Mouse (Mus musculus): Measurements from ENCODE around the gene Kng1. TPM values are rescaled to one million over a fixed set of nuclear protein-coding genes. Genes with fewer than 3 reads are reported as not detected.
A peak's percentile ranks its signal among the peaks of the same experiment; 100 is the strongest.
"Not testable (repeated sequence)": the region's sequence is repeated elsewhere in the genome, so short reads cannot be mapped to it uniquely, and the experiment has no call there.

Kng1 gene
- polyA plus RNA-seq, 1 experiment from 2014 or later: 0.54 TPM

- WGBS: 91% methylated on average over 5 of the region's 5 CpGs
- not testable (repeated sequence) for ATAC-seq (replicated peaks; ENCODE audit: insufficient number of reproducible peaks, insufficient read depth, low FRiP score, low read depth)
These were observed 37.9 kb downstream of the Kng1 start for GRCm38 (mm10) chr16:23095581-23095980.

DNA sequence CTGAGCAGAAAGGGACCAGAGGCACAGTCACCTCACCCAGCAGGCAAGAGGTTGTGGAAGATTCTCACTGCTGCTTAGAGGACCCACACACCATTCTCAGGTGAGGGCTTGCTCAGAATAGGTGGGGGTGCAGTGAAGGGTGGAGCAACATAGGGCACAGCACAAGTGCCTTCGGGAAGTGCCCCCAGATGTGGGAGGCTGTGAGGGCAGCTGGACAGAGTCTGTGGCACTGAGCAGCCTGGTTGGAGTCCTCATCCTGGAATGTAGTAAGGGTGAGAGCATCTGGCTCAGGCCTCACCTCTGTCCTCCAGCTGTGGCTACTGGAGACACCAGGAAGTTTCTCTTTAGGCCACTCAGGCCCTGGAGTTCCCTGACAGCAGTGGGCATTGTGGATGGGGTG lies 39.2 kb downstream of the Kng1 start:
- not testable (repeated sequence) for H3K36me3 ChIP-seq; H3K27me3 ChIP-seq; H3K9me3 ChIP-seq (replicated peaks); H3K27ac ChIP-seq; ATAC-seq (replicated peaks; ENCODE audit: insufficient number of reproducible peaks, insufficient read depth, low FRiP score, low read depth); H3K4me2 ChIP-seq; H3K9ac ChIP-seq; H3K4me3 ChIP-seq
- H3K4me1 ChIP-seq (replicated peaks): peaks cover 16% of the 10 kb centered on the region
- 75% methylated on average over 1 of the region's 1 CpGs for WGBS

More at GRCm38 (mm10) chr16:23095581-23095980, 37.9 kb downstream of the Kng1 start:
- H3K27me3 ChIP-seq; H3K9me3 ChIP-seq (replicated peaks); H3K4me2 ChIP-seq; H3K9ac ChIP-seq; H3K27ac ChIP-seq; H3K4me3 ChIP-seq; H3K36me3 ChIP-seq: not testable (repeated sequence)
- peaks cover 12% of the 10 kb centered on the region for H3K4me1 ChIP-seq (replicated peaks)

DNA sequence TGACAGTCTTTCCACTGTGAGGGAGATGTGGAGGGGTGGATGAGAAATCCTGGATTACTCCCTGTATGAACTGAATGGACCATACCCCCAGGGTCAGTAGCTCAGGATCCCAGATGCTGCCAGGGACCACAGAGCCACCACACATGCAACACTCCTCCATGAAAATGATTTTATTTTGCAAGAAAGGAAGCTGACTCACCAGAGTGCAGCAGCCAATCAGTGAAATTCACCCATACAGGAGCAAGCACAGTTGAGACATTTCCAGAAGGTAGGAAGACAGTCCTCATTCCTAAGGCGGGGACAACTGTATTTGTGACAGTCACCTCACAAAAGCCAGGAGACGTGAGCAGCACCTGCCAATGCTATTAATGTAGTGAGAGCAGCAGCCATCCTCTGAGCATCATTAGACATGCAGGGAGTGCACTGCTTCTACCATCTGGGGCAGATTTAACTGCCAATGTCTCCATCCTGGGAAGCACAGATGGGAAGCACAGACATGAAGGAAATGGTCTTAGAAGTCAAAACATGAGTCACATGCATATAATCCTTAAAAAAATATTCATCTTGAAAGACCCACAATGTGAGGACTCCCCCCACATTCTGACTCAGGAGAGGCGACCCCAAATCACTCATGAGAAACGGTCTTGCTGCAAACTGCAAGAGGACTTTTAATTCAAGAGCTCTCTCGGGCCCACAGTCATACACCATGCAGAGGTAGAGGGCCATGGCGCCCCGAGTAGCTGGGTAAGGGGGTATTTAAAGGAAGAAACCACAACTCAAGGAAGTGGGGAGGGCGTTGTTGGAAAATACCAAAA lies 39.8 kb downstream of the Kng1 start:
- not testable (repeated sequence) for H3K4me2 ChIP-seq; H3K36me3 ChIP-seq; H3K27me3 ChIP-seq; H3K27ac ChIP-seq; H3K9me3 ChIP-seq (replicated peaks); H3K9ac ChIP-seq; ATAC-seq (replicated peaks; ENCODE audit: insufficient number of reproducible peaks, insufficient read depth, low FRiP score, low read depth); H3K4me3 ChIP-seq
- whole genome bisulfite sequencing: 83% methylated on average over 8 of the region's 8 CpGs
- peaks cover 19% of the 10 kb centered on the region for H3K4me1 ChIP-seq (replicated peaks)

DNA sequence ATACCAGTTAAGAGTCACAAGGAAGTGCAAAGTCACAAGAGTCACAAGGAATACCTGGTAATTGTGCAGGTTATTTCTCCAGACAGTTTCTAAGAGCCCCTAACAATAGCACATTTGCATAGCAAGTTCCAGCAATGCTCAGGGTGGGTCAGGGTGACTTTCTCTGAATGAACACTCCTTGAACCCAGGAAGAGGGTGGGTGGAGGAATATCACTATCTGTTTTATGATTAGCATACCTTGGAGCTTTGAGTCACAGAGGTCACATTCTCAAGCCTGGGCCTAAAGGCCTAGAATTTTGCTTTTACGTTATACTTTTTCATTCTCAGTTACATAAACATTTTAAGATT lies 40.4 kb downstream of the Kng1 start:
- H3K4me3 ChIP-seq; H3K4me2 ChIP-seq; H3K27ac ChIP-seq; H3K9ac ChIP-seq; H3K9me3 ChIP-seq (replicated peaks); H3K36me3 ChIP-seq; H3K27me3 ChIP-seq; ATAC-seq (replicated peaks; ENCODE audit: insufficient number of reproducible peaks, insufficient read depth, low FRiP score, low read depth): not testable (repeated sequence)
- H3K4me1 ChIP-seq (replicated peaks): peaks cover 21% of the 10 kb centered on the region
- 96% methylated on average over 1 of the region's 1 CpGs for WGBS

DNA sequence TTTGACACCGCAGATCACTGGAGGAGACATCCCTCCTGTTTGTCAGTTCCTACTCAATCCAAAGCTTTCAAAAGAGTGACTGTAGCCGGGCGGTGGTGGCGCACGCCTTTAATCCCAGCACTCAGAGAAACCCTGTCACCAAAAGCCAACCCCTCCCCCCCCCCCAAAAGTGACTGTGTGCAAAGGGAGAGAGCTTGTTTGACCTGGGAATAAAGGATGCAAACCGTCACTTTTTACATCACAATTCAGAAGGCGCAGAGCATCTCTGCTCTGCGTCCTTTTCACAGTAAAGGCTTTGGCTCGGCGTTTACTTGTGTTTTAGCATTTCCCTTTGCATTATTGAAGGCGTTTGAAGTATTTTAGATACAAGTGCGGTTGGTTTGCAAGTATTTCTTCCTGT lies 42.0 kb downstream of the Kng1 start:
- Histone ChIP-seq H3K9ac (peak overlapping the region; percentile 39; the same call in 1 of the 2 replicates), H3K4me2 (peak overlapping the region; percentile 77), H3K27ac (0 out of 2 replicates have a peak overlapping the region, but pooled peaks have one; percentile 51), H3K9me3 (replicated peaks) (no peaks in the 10 kb centered on the region), H3K4me3 (peak overlapping the region; percentile 45), H3K4me1 (replicated peaks) (peaks cover 24% of the 10 kb centered on the region), H3K36me3 (no peaks in the 10 kb centered on the region), H3K27me3 (no peaks in the 10 kb centered on the region)
- no peak for ATAC-seq (replicated peaks; ENCODE audit: insufficient number of reproducible peaks, insufficient read depth, low FRiP score, low read depth)
- 17% methylated on average over 12 of the region's 12 CpGs for WGBS

- peak; percentile 70 for ATAC-seq (replicated peaks; ENCODE audit: insufficient number of reproducible peaks, insufficient read depth, low FRiP score, low read depth)
- Histone ChIP-seq H3K4me3 (peak overlapping the region; percentile 45), H3K9me3 (replicated peaks) (no peaks in the 10 kb centered on the region), H3K36me3 (no peaks in the 10 kb centered on the region), H3K9ac (peak overlapping the region; percentile 39; the same call in 1 of the 2 replicates), H3K27me3 (no peaks in the 10 kb centered on the region), H3K4me2 (peak overlapping the region; percentile 77), H3K4me1 (replicated peaks) (peaks cover 24% of the 10 kb centered on the region), H3K27ac (peak overlapping the region; percentile 51)
- 4% methylated on average over 9 of the region's 9 CpGs for WGBS
These were observed 42.5 kb downstream of the Kng1 start for GRCm38 (mm10) chr16:23100099-23100575.

DNA sequence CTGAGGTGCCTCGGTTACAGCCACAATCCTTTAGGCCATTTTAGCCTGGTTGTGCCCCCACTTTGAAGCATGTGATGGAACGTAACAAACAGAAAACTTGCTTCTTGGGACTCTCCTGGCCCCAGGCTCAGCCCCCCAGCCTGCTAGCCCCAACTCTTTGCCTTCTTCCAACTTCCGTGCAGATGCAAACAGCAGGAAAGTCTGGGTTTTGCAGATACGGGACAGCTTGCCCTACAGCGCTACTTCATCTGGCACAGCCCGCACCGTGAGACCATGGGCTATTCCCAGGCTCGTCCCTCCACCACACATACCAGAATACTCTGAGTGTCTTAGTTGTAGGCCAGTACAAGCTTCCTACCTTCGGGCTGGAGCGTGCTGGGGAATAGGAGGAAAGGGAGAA lies 42.9 kb downstream of the Kng1 start:
- H3K27me3 ChIP-seq: no peaks in the 10 kb centered on the region
- peak; percentile 51; the same call in 1 of the 2 replicates for ATAC-seq (replicated peaks; ENCODE audit: insufficient number of reproducible peaks, insufficient read depth, low FRiP score, low read depth)
- WGBS: 12% methylated on average over 10 of the region's 10 CpGs
- H3K9me3 ChIP-seq (replicated peaks): no peaks in the 10 kb centered on the region
- H3K4me1 ChIP-seq (replicated peaks): peaks cover 24% of the 10 kb centered on the region
- peak overlapping the region; percentile 45 for H3K4me3 ChIP-seq
- H3K36me3 ChIP-seq: no peaks in the 10 kb centered on the region
- peak overlapping the region; percentile 39; the same call in 1 of the 2 replicates for H3K9ac ChIP-seq
- H3K4me2 ChIP-seq: peak overlapping the region; percentile 77
- peak overlapping the region; percentile 51 for H3K27ac ChIP-seq

- no peaks in the 10 kb centered on the region for H3K9me3 ChIP-seq (replicated peaks)
- no peaks in the 10 kb centered on the region for H3K36me3 ChIP-seq
- 11% methylated on average over 15 of the region's 15 CpGs for WGBS
- peak overlapping the region; percentile 67 for H3K27ac ChIP-seq
- ATAC-seq (replicated peaks; ENCODE audit: insufficient number of reproducible peaks, insufficient read depth, low FRiP score, low read depth): no peak
- H3K4me1 ChIP-seq (replicated peaks): peaks cover 29% of the 10 kb centered on the region
- no peaks in the 10 kb centered on the region for H3K27me3 ChIP-seq
- peak overlapping the region; percentile 61 for H3K9ac ChIP-seq
- H3K4me2 ChIP-seq: peak overlapping the region; percentile 64
- peak overlapping the region; percentile 54 for H3K4me3 ChIP-seq
These were observed 44.8 kb downstream of the Kng1 start for GRCm38 (mm10) chr16:23102340-23103037.

- no peaks in the 10 kb centered on the region for H3K27me3 ChIP-seq
- H3K9me3 ChIP-seq (replicated peaks): no peaks in the 10 kb centered on the region
- H3K36me3 ChIP-seq: no peaks in the 10 kb centered on the region
- peaks cover 29% of the 10 kb centered on the region for H3K4me1 ChIP-seq (replicated peaks)
- H3K4me2 ChIP-seq: peak overlapping the region; percentile 64
- peak overlapping the region; percentile 67 for H3K27ac ChIP-seq
- H3K4me3 ChIP-seq: peak overlapping the region; percentile 54
- WGBS: 33% methylated on average over 17 of the region's 17 CpGs
- H3K9ac ChIP-seq: peak overlapping the region; percentile 61
- no peak for ATAC-seq (replicated peaks; ENCODE audit: insufficient number of reproducible peaks, insufficient read depth, low FRiP score, low read depth)
These were observed 45.5 kb downstream of the Kng1 start for GRCm38 (mm10) chr16:23103038-23103745.

- ATAC-seq (replicated peaks; ENCODE audit: insufficient number of reproducible peaks, insufficient read depth, low FRiP score, low read depth): no peak
- 70% methylated on average over 2 of the region's 2 CpGs for WGBS
- Histone ChIP-seq H3K27ac (no peak overlapping the region), H3K9me3 (replicated peaks) (no peaks in the 10 kb centered on the region), H3K27me3 (no peaks in the 10 kb centered on the region), H3K9ac (no peak overlapping the region), H3K4me2 (no peak overlapping the region), H3K36me3 (peaks cover 4% of the 10 kb centered on the region; the same call in 1 of the 2 replicates), H3K4me3 (no peak overlapping the region), H3K4me1 (replicated peaks) (peaks cover 29% of the 10 kb centered on the region)
These were observed 46.2 kb downstream of the Kng1 start for GRCm38 (mm10) chr16:23103841-23104240.

- peaks cover 30% of the 10 kb centered on the region for H3K4me1 ChIP-seq (replicated peaks)
- H3K9ac ChIP-seq: no peak overlapping the region
- 79% methylated on average over 7 of the region's 7 CpGs for WGBS
- no peaks in the 10 kb centered on the region for H3K27me3 ChIP-seq
- no peaks in the 10 kb centered on the region for H3K9me3 ChIP-seq (replicated peaks)
- peaks cover 26% of the 10 kb centered on the region for H3K36me3 ChIP-seq
- H3K27ac ChIP-seq: no peak overlapping the region
- H3K4me3 ChIP-seq: no peak overlapping the region
- H3K4me2 ChIP-seq: no peak overlapping the region
- no peak for ATAC-seq (replicated peaks; ENCODE audit: insufficient number of reproducible peaks, insufficient read depth, low FRiP score, low read depth)
These were observed 48.5 kb downstream of the Kng1 start for GRCm38 (mm10) chr16:23106121-23106520.

Measured in heart, embryonic 15.5 days (tissue).